Mouse (Mus musculus) lung, postnatal 36 days (tissue): ENCODE measurements around the gene Plcb4.
"Not testable (repeated sequence)": the region's sequence is repeated elsewhere in the genome, so short reads cannot be mapped to it uniquely, and the experiment has no call there.

Experiments used
- DNase-seq: peaks from one replicate; pipeline ENCODE4 v3.0.0; 2022; ENCODE audit warnings: mixed read lengths

The Plcb4 gene

DNA sequence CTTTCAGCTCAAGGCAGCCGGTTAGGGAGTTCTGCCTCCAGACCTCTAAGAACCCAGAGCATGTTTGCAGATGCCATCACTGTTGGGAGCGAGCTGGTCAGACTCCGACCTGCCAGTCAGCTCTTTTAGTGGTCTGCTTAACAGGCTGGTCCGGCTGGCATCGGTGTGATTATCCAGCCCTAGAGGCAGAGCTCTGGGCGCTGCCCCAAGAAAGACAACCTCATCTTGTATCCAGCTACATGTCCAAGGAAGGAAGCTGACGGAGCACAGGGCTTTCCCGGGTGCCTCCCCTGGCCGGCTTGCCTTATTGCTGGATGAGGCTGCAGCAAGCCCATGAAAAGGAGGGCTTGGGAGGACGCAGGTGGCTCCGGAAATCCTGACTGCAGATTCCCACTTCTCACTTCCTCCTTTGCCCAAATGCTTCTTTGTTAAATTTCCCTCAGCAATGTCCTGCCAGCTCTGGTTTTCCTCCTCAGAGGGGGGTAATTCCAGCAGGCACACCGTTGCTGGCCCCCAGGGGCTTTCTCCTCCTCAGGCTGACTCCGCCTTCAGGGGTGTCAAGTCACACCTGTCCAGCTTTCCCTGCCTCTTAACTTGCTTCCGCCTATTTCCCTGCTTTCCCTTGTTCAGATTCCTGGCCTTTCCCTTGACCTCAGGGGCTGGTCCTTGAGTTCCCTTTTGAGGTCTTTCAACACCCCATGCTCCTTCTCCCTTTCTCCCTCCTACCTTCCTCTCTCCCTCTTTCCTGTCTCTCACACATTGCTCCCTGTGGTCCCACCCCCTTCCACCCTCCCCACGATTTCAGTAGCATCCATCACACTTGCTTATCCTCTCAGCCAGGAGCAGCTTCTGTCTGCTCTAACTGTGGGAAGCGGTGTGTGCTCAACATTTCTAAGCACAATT lies 58.7 kb downstream of the Plcb4 start:
- DNase-seq, result peak; percentile 81

GRCm38 (mm10) chr2:135722109-135722508 lies 63.3 kb downstream of the Plcb4 start:
- DNase-seq, result no peak

- DNase-seq, result no peak
Observed at GRCm38 (mm10) chr2:135723387-135723786, 64.6 kb downstream of the Plcb4 start.

DNA sequence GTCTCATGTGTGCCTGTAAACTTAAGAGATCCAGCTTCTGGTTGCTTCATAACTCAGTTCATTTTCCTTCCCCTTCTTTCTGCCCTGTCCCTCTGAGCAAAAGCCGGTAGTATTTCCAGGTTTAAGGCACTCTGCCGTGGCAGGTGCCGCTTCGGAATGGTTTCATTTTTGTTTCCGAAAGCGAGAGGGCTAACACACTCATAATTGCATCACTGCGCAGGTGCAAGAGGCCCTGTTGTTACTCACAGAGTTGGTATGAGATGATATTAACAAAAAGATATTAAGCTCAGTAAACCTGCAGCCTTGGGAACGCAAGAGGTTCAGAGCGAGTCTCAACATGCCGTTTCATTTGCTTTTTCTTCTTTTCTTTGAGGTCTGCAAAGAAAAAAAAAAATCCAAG lies 65.7 kb downstream of the Plcb4 start:
- peak; percentile 37 for DNase-seq

GRCm38 (mm10) chr2:135725362-135725761 lies 66.6 kb downstream of the Plcb4 start:
- DNase-seq, result peak; percentile 75

- peak; percentile 37 for DNase-seq
Observed at GRCm38 (mm10) chr2:135727088-135727487, 68.3 kb downstream of the Plcb4 start.

DNA sequence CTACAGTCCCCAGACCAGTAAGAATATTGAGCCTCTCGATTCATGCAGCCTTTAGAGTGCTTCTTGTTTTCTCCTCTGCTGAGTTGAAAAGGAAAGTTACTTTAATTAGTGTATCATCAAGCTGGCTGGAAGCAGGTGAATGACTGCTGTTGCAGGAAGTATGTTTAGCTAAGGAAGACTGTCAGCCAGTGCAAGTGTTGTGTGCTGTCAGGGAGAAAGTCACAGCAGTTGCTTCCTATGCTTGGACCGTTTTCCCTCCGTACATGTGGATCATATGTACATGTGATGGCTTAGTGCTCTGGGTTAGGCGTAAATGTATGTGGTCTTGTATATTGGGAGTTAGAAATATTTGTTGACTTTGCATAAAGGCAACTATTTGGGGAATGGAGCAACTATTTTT lies 69.1 kb downstream of the Plcb4 start:
- DNase-seq, result no peak

DNA sequence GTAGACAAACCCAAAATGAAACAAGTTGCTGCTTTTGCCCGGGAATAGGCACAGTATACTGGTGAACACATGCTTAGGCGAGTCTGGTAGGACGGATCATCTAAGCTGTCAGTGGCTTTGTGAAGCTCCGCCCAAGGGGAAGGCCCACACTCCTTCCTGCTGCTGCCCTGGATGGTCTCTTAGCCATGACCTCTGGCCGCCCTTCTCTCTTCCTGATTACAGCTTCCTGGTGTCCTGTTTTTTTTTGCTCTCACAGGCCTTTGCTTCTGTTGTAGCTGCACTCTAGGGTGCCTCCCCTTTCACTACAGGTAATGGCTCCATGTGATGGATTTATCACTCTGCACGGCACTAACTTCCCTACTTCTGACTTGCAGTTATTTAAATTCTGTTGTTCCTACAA lies 72.8 kb downstream of the Plcb4 start:
- DNase-seq, result peak; percentile 87

- no peak for DNase-seq
Observed at GRCm38 (mm10) chr2:135732651-135733050, 73.8 kb downstream of the Plcb4 start.

DNA sequence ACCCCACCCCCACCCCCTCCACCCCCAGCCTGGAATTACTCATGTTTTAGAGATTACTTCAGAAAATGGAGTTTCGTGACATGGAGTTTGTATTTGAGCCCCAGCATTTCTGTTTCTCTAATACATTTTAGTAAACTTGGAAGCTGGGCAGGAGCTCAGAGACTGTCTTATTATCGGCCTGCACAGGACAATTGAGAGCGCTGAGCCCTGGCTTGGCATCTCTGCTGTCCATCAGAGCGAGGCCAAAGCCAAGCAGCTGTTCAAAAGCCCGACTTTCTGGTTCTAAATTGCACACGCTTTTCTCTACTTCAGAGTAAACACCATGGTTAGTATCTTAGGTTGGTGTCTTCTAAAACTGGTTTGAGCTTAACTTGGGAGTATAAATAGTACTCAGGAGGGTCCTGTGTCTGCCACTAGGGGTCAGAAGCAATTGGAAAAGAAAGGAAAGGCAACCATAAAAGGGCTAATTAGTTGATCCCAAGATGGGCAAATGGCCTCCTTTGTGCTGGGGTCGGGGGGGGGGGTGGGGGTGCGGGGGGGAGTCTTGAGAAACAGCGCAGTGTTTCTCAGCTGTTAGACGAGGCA lies 75.2 kb downstream of the Plcb4 start:
- DNase-seq, result peak; percentile 55

- DNase-seq, result no peak
Observed at GRCm38 (mm10) chr2:135737506-135737905, 78.7 kb downstream of the Plcb4 start.

- not testable (repeated sequence) for DNase-seq
Observed at GRCm38 (mm10) chr2:135738022-135738780, 79.4 kb downstream of the Plcb4 start.

DNA sequence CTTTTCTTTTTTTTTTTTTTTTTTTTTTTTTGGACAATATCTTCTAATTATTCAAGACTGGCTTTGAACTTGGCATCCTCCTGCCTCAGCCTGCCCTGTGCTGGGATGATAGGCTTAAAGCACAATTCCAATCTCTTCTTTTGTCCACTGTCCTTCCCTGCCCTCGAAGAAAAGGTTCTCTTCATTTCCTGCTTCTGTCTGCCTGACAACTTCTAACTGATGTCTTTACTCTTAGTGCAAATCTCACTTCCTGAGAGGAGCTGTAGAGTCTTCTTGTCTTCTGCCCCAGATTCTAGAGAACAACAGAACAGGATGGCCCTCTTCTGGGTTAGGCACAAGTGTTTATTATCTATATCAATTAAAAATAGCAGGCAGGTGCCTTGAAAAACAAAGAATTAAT lies 80.1 kb downstream of the Plcb4 start:
- DNase-seq, result no peak

DNA sequence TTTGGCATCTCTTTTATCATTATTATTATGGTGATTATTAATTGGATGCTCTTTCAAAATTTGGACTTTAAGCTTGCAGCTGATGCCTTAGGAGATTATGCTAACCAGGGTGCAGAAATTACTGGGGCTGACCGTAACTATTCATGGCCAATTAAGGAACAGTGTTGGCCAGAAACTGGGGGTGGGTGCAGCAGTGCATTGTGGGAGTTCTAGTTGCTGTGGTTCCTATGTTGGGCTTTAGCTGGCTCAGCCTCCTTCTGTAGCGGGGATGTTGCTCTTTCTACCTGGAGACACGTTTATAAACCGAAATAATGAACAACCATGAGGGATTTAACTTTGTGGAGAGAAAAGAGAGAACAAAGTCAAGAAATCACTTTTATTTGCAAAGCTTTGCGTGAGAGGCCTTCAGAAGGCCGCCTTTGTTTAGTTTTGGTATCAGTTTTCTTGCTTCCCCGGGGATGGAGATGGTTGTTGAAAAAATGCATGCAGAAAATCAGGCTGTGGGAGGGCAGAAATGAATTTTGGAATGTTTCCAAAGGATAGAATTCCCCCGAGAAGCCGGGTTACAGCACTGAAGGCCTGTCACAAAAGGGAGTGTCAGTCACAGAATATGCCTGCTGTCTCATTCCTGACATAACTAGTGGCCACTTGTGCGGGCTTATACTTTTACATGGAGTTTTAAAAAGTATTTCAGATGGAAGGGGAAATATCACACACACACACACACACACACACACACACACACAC lies 84.3 kb downstream of the Plcb4 start:
- DNase-seq, result peak; percentile 40

DNA sequence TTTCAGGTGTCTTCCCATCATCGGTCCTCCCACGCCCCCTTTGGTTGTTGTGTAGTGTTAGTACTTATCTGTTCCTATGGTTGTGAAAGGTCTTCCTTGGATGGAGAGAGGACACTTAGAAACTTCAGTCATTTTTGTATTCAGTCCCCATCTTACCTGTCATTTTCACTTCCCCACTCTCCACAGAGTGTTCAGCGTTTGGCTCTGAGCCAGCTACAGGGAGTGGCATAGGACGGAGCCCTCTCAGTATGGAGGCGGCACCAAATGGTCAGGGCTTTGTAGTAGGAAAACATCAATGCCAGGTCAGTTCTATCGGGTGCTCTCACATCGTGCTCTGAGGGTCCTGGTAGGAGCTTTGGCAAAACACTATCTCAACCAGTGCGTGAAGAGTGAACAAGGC lies 85.9 kb downstream of the Plcb4 start:
- DNase-seq, result peak; percentile 59

- DNase-seq, result peak; percentile 71
Observed at GRCm38 (mm10) chr2:135745126-135745525, 86.3 kb downstream of the Plcb4 start.

DNA sequence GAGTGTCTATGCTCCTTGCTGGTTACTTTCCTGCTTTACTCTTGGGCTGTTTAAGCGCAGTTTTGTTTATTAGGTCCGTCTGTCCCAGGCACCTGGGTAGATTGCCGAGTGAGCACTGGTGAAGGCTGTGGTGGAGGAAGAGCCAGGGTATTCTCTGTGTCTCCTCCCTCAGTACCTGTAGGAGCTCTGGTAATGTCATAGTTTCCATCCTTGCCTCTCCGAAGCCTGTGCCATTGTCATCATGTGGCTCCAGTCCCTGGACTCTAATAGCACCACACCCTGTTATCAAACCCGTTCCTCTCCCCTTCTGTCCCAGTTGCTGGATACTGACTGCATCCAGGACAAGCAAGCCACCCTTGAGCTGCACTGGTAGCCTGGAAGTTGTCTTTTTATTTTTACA lies 89.6 kb downstream of the Plcb4 start:
- no peak for DNase-seq

- no peak for DNase-seq
Observed at GRCm38 (mm10) chr2:135749606-135750005, 90.8 kb downstream of the Plcb4 start.

GRCm38 (mm10) chr2:135750748-135751147 lies 91.9 kb downstream of the Plcb4 start:
- DNase-seq, result no peak

DNA sequence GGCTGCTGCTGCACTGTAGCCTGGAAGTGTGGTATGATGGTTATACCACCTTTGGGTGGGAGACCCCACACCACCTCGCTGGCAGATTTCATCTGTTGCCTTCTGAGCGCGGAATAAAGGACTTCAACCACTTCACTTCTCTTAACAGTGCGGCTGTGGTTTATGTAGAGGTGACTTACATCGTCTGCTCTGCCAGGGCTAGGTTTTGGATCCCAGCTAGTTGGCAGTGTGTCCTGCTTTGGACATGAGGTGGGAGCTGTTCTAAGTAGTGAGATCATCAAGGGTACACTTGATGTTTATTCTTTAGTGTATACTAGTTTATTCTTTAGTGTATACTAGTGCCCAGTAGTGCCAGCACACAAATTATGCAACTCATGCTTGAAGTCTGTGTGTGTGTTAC lies 97.0 kb downstream of the Plcb4 start:
- no peak for DNase-seq

DNA sequence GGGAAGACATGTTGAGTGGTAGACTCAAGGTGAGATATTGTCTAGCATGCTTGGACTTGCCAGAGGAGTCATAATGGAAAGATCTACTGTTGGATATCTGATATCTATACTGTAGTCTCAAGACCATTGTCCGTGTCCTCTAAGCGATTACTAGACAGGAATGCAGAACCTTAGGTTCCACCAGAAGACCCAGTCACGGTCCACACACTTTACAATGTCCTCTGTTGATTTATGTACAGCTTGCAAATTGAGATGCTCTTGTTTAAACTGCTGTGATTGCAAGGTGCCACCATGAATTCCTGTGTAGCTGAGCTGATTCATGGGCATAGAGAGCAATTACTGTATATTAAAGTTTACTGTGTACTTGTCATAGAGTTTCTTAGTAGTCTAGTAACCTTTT lies 98.7 kb downstream of the Plcb4 start:
- no peak for DNase-seq

DNA sequence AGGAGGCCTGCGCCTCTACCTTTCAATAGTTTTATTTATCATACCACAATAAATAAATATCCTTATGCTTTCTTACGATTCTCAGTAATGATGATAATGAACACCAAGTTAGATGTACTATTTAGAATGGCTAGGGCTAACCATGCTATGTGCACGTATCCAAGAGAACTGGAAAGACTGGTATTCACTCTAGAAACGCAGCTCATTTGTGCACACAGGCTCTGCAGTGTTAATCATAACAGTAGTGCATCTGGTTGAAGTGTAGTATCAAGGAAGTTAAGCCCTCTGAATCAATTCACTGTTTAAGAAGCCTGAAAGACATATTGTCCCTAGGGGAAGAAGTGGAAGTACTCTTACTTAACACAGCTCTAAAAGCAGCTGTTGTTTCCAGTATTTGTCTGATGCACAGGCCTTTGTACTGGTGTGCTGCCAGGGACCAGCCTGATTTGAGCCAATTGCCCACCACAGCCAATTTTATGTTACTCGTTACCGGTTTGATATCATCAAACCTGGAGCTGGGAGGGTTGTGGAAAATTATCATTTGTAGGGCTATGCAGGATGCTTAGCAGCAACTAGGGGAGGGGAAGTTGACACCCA lies 100.8 kb downstream of the Plcb4 start:
- DNase-seq, result peak; percentile 39
